Mouse (Mus musculus) G1E (cell line): ENCODE results near the gene Mettl3. TPM values are rescaled to one million over a fixed set of nuclear protein-coding genes. Genes with fewer than 3 reads are reported as not detected.
A peak's percentile ranks its signal among the peaks of the same experiment; 100 is the strongest.

Experiments
- ATAC-seq: 2 replicates; pipeline ENCODE4 v1.8.0; 2016; ENCODE audit warnings: mild to moderate bottlenecking; ENCODE audit not compliant: insufficient number of reproducible peaks, poor library complexity, low FRiP score, severe bottlenecking; ENCODE audit errors: extremely low read depth
- DNase-seq: peaks from one replicate; pipeline ENCODE4 v3.0.0; 2012; ENCODE audit warnings: low spot score
- H3K27me3 ChIP-seq: 2 replicates; pipeline ENCODE4 v1.6.1; 2012; ENCODE audit warnings: mild to moderate bottlenecking, low read length, inconsistent platforms; ENCODE audit not compliant: insufficient read depth
- H3K36me3 ChIP-seq: replicated peaks from 2 replicates; pipeline ENCODE3; 2012; ENCODE audit warnings: mild to moderate bottlenecking, inconsistent platforms
- H3K4me1 ChIP-seq: 2 replicates; pipeline ENCODE4 v1.6.1; 2012; ENCODE audit warnings: low read depth, low read length, inconsistent platforms, mixed read lengths; ENCODE audit not compliant: insufficient read depth
- H3K4me3 ChIP-seq: 2 replicates; pipeline ENCODE4 v1.5.1; 2012; ENCODE audit warnings: low read depth, mild to moderate bottlenecking, inconsistent platforms, low read length, moderate library complexity, mixed read lengths
- H3K9me3 ChIP-seq: replicated peaks from 2 replicates; pipeline ENCODE4 v1.6.1; 2012; ENCODE audit warnings: inconsistent platforms
- CTCF ChIP-seq: IDR thresholded peaks from 2 replicates; pipeline ENCODE4 v1.5.1; 2012; ENCODE audit warnings: low read depth, low read length, inconsistent platforms, mixed read lengths
- GATA1 ChIP-seq: IDR thresholded peaks from 2 replicates; pipeline ENCODE4 v1.6.1; 2012; ENCODE audit warnings: borderline replicate concordance, low read length, inconsistent platforms, mixed read lengths
- GATA2 ChIP-seq: IDR thresholded peaks from 2 replicates; pipeline ENCODE4 v1.6.1; 2012; ENCODE audit warnings: low read depth, low read length, inconsistent platforms, borderline replicate concordance
- POLR2AphosphoS5 ChIP-seq: IDR thresholded peaks from 2 replicates; pipeline ENCODE4 v1.6.1; 2012; ENCODE audit warnings: low read depth, low read length, inconsistent platforms; ENCODE audit not compliant: insufficient replicate concordance
- TAL1 ChIP-seq: conservative IDR thresholded peaks from 2 replicates; pipeline ENCODE4 v1.6.1; 2012; ENCODE audit warnings: low read depth, low read length, inconsistent platforms, mixed read lengths
- polyA plus RNA-seq: library from polyadenylated mRNA; stranded (reverse); fragments of >175 nt; gene quantifications from 2 replicates; pipeline ENCODE4 v1.2.3, GENCODE M21; 2012
- total RNA-seq, 2 experiments: library from RNA; stranded (forward) in 1 of 2; stranded (reverse) in 1 of 2; fragments of 200-1000 nt in 1 of 2; fragments of >200 nt in 1 of 2; fragmentation: Nextera tagmentation in 1 of 2; gene quantifications; 2 replicates each; pipeline ENCODE4 v1.2.3; 2014 to 2017

Gene Mettl3
- total and polyA plus RNA-seq, 3 experiments = 16.5 to 98.6 (median 74.2) TPM

GRCm38 (mm10) chr14:52327375-52327901 lies 22.5 kb upstream of the Mettl3 start:
- Histone ChIP-seq H3K27me3 (peaks cover 68% of the 10 kb centered on the region), H3K4me1 (no peaks in the 10 kb centered on the region), H3K4me3 (no peak overlapping the region), H3K36me3 (no peaks in the 10 kb centered on the region), H3K9me3 (no peaks in the 10 kb centered on the region)
- ATAC-seq (no peak), DNase-seq (no peak)
- TF ChIP-seq GATA1 = no peak
- no peak for TF ChIP-seq POLR2AphosphoS5
- TF ChIP-seq TAL1 = no peak
- TF ChIP-seq CTCF = no peak
- no peak for TF ChIP-seq GATA2

- no peaks in the 10 kb centered on the region for H3K36me3 ChIP-seq
- H3K27me3 ChIP-seq = peaks cover 68% of the 10 kb centered on the region
- H3K4me1 ChIP-seq = no peaks in the 10 kb centered on the region
- DNase-seq = no peak
- no peak overlapping the region for H3K4me3 ChIP-seq
- ATAC-seq = no peak
- TF ChIP-seq TAL1 (no peak), CTCF (no peak), POLR2AphosphoS5 (no peak), GATA1 (no peak), GATA2 (no peak)
- no peaks in the 10 kb centered on the region for H3K9me3 ChIP-seq
Measured at GRCm38 (mm10) chr14:52325890-52326289, 21.0 kb upstream of the Mettl3 start.

GRCm38 (mm10) chr14:52319361-52319760 lies 14.4 kb upstream of the Mettl3 start:
- H3K27me3 ChIP-seq = peaks cover 53% of the 10 kb centered on the region
- no peak for ATAC-seq
- no peak for TF ChIP-seq CTCF
- no peak for TF ChIP-seq GATA1
- no peak for TF ChIP-seq TAL1
- no peak for TF ChIP-seq GATA2
- TF ChIP-seq POLR2AphosphoS5 = no peak
- H3K36me3 ChIP-seq = peaks cover 6% of the 10 kb centered on the region
- H3K4me3 ChIP-seq = no peak overlapping the region
- no peak for DNase-seq
- H3K4me1 ChIP-seq = peaks cover 20% of the 10 kb centered on the region
- H3K9me3 ChIP-seq = no peaks in the 10 kb centered on the region; the same call in 1 of the 2 replicates

- Histone ChIP-seq H3K9me3 (no peaks in the 10 kb centered on the region; the same call in 1 of the 2 replicates), H3K27me3 (peaks cover 49% of the 10 kb centered on the region), H3K4me3 (peak overlapping the region; percentile 74), H3K36me3 (peaks cover 28% of the 10 kb centered on the region), H3K4me1 (peaks cover 29% of the 10 kb centered on the region)
- ATAC-seq (no peak), DNase-seq (no peak)
- TF ChIP-seq GATA1 (no peak), TAL1 (no peak)
Measured at GRCm38 (mm10) chr14:52316441-52317225, 11.7 kb upstream of the Mettl3 start.

GRCm38 (mm10) chr14:52315792-52316440 lies 11.0 kb upstream of the Mettl3 start:
- peaks cover 49% of the 10 kb centered on the region for H3K27me3 ChIP-seq
- DNase-seq = peak; percentile 60
- H3K9me3 ChIP-seq = no peaks in the 10 kb centered on the region; the same call in 1 of the 2 replicates
- peaks cover 29% of the 10 kb centered on the region for H3K4me1 ChIP-seq
- no peak; the same call in 1 of the 2 replicates for ATAC-seq
- peaks cover 28% of the 10 kb centered on the region for H3K36me3 ChIP-seq
- TF ChIP-seq CTCF (no peak), TAL1 (no peak), POLR2AphosphoS5 (no peak), GATA1 (no peak), GATA2 (no peak)
- H3K4me3 ChIP-seq = peak overlapping the region; percentile 74

GRCm38 (mm10) chr14:52315283-52315780 lies 10.4 kb upstream of the Mettl3 start:
- DNase-seq (no peak), ATAC-seq (no peak)
- TF ChIP-seq POLR2AphosphoS5 (no peak), GATA1 (no peak)
- Histone ChIP-seq H3K4me1 (peaks cover 29% of the 10 kb centered on the region), H3K9me3 (no peaks in the 10 kb centered on the region; the same call in 1 of the 2 replicates), H3K36me3 (peaks cover 28% of the 10 kb centered on the region), H3K4me3 (peak overlapping the region; percentile 74), H3K27me3 (peaks cover 49% of the 10 kb centered on the region)
